Mouse (Mus musculus) megakaryocyte progenitor cell, adult 5-6 weeks (primary cell): ENCODE measurements around the gene Vmn1r117. TPM values are rescaled to one million over a fixed set of nuclear protein-coding genes. Genes with fewer than 3 reads are reported as not detected.
"Not testable (repeated sequence)": the region's sequence is repeated elsewhere in the genome, so short reads cannot be mapped to it uniquely, and the experiment has no call there.

Experiments used
- ATAC-seq: replicated peaks from 2 replicates; pipeline ENCODE4 v1.8.0; 2016; ENCODE audit warnings: mild to moderate bottlenecking, moderate TSS enrichment, inconsistent platforms; ENCODE audit not compliant: poor library complexity
- total RNA-seq, 2 experiments: library from RNA; stranded (forward) in 1 of 2; stranded (reverse) in 1 of 2; fragments of 157-497, 149-512 nt in 1 of 2; fragments of 200-1000 nt in 1 of 2; gene quantifications; 2 replicates each; pipeline versions ENCODE4 v1.2.3 to v1.2.4; 2015 to 2017

The Vmn1r117 gene
- not detected in 2 replicates for total RNA-seq (2015)
- total RNA-seq (2017) = not detected in 2 replicates

GRCm38 (mm10) chr7:20884021-20884420, at the start of gene Vmn1r117:
TSS of gene Vmn1r117 (minus strand) at chr7:20884121.
- ATAC-seq = not testable (repeated sequence)

GRCm38 (mm10) chr7:20912247-20912646, 28.3 kb upstream of the Vmn1r117 start, which contains the start of gene Vmn1r118:
TSS of gene Vmn1r118 (minus strand) at chr7:20912347.
- ATAC-seq = not testable (repeated sequence)

DNA sequence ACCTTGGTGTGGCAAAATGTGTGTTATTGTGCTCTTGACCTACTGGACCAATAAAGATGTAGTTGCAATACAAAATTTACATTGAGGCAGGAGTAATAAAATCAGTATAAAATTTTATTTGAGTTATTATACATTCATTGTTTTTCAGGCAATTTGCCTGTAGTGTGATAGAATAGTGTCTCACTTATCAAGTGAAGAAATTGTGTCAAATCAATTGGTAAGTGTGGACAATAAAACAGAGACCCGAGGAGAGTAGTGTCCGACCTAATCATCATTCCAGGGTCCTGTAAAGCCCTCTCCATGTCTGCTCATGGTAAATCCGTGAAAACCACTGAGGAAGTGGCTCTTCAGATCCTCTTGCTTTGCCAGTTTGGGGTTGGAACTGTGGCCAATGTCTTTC, 12.0 kb downstream of the Vmn1r117 start, which contains the start of gene Vmn1r116:
TSS of gene Vmn1r116 (plus strand) at position 301 of the 400 bp plus-strand sequence.
- not testable (repeated sequence) for ATAC-seq

- ATAC-seq = not testable (repeated sequence)
These were observed 39.0 kb downstream of the Vmn1r117 start, which contains the start of gene Vmn1r115 for GRCm38 (mm10) chr7:20844885-20845284. TSS of gene Vmn1r115 (minus strand) at chr7:20844985.

Other genes starting within 250 kb of the Vmn1r117 start
- not detected in 2 replicates for gene Vmn1r107, start 215.2 kb downstream of the Vmn1r117 start, total RNA-seq (2015)
- gene Vmn1r107, start 215.2 kb downstream of the Vmn1r117 start, total RNA-seq (2017) = not detected in 2 replicates
- not detected in 2 replicates for gene Vmn1r111, start 180.9 kb downstream of the Vmn1r117 start, total RNA-seq (2015)
- gene Vmn1r111, start 180.9 kb downstream of the Vmn1r117 start, total RNA-seq (2017) = not detected in 2 replicates
- gene Gm10668, start 153.5 kb downstream of the Vmn1r117 start, total RNA-seq (2015) = not detected in 2 replicates
- gene Gm10668, start 153.5 kb downstream of the Vmn1r117 start, total RNA-seq (2017) = not detected in 2 replicates
- gene Vmn1r112, start 112.9 kb downstream of the Vmn1r117 start, total RNA-seq (2015) = not detected in 2 replicates
- not detected in 2 replicates for gene Vmn1r112, start 112.9 kb downstream of the Vmn1r117 start, total RNA-seq (2017)
- not detected in 2 replicates for gene Vmn1r113, start 96.8 kb downstream of the Vmn1r117 start, total RNA-seq (2015)
- gene Vmn1r113, start 96.8 kb downstream of the Vmn1r117 start, total RNA-seq (2017) = not detected in 2 replicates
- not detected in 2 replicates for gene Vmn1r114, start 71.9 kb downstream of the Vmn1r117 start, total RNA-seq (2015)
- not detected in 2 replicates for gene Vmn1r114, start 71.9 kb downstream of the Vmn1r117 start, total RNA-seq (2017)
- gene Vmn1r115, start 39.1 kb downstream of the Vmn1r117 start, total RNA-seq (2015) = not detected in 2 replicates
- gene Vmn1r115, start 39.1 kb downstream of the Vmn1r117 start, total RNA-seq (2017) = not detected in 2 replicates
- not detected in 2 replicates for gene Vmn1r116, start 11.9 kb downstream of the Vmn1r117 start, total RNA-seq (2015)
- gene Vmn1r116, start 11.9 kb downstream of the Vmn1r117 start, total RNA-seq (2017) = not detected in 2 replicates
- gene Vmn1r118, start 28.2 kb upstream of the Vmn1r117 start, total RNA-seq (2015) = not detected in 2 replicates
- not detected in 2 replicates for gene Vmn1r118, start 28.2 kb upstream of the Vmn1r117 start, total RNA-seq (2017)
- not detected in 2 replicates for gene Vmn1r119, start 128.3 kb upstream of the Vmn1r117 start, total RNA-seq (2015)
- gene Vmn1r119, start 128.3 kb upstream of the Vmn1r117 start, total RNA-seq (2017) = not detected in 2 replicates
- gene Vmn1r120, start 169.7 kb upstream of the Vmn1r117 start, total RNA-seq (2015) = not detected in 2 replicates
- gene Vmn1r120, start 169.7 kb upstream of the Vmn1r117 start, total RNA-seq (2017) = not detected in 2 replicates
- gene Vmn1r121, start 214.4 kb upstream of the Vmn1r117 start, total RNA-seq (2015) = not detected in 2 replicates
- not detected in 2 replicates for gene Vmn1r121, start 214.4 kb upstream of the Vmn1r117 start, total RNA-seq (2017)